29 mouse cellular contexts compared by ENCODE assay signal in the genomic region with DNA sequence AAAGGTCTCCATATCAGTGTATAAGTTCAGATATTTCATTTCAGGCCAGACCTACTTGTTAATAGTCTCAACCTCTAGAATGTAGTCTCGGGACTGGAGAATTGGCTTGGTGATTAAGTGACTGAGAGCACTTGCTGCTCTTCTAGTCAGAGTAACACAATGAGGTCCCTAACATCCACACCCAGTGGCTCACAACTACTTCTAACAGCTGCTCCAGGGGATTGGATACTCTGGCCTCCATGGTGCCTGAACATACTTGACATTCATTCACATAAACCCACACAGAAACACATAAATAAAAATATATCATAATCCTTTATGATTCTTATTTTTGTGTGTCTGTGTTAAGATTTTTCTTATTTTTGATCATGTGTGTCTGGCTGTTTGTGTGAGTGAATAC. TPM values are rescaled to one million over a fixed set of nuclear protein-coding genes. Genes with fewer than 3 reads are reported as not detected.
"Had no signal": no experiment of that assay in that cellular context is flagged by ENCODE, and none has a peak within 500 bp of the region (broad histone marks: within the 10 kb centered on the region; RNA-seq: fewer than 3 reads in every experiment).

No protein-coding gene starts in this region.

- ATAC-seq: intestine, embryonic 16.5 days; midbrain, embryonic 13.5 days; midbrain, embryonic 16.5 days had no signal

- H3K27me3 ChIP-seq: liver, embryonic 15.5 days; lung, embryonic 15.5 days; megakaryocyte, embryonic 14.5 days; midbrain, embryonic 13.5 days had no signal

- H3K4me2 ChIP-seq: liver, embryonic 15.5 days; lung, embryonic 15.5 days; midbrain, embryonic 13.5 days had no signal

- H3K27ac ChIP-seq: layer of hippocampus, adult 2 months; liver, embryonic 15.5 days; lung, embryonic 15.5 days; midbrain, embryonic 10.5 days had no signal

- DNase-seq: kidney, adult 8-10 months; layer of hippocampus, adult 9-11 months; lung, adult 18-20 months; lung, postnatal 10 days; lung, postnatal 36 days; thymus, adult 18-20 months; thymus, postnatal 36 days had no signal

- H3K9me3 ChIP-seq: liver, embryonic 15.5 days; lung, embryonic 15.5 days; megakaryocyte, embryonic 14.5 days; midbrain, embryonic 10.5 days; midbrain, embryonic 13.5 days had no signal

- H3K4me3 ChIP-seq: layer of hippocampus, adult 2 months; liver, embryonic 15.5 days; lung, embryonic 15.5 days; midbrain, embryonic 10.5 days; midbrain, embryonic 13.5 days had no signal

- H3K36me3 ChIP-seq: lung, embryonic 15.5 days; midbrain, embryonic 13.5 days had no signal

- H3K9ac ChIP-seq: liver, embryonic 15.5 days; lung, embryonic 15.5 days; midbrain, embryonic 13.5 days had no signal

RNA-seq across cellular contexts. Expression of a gene that starts 27.4 kb away (rescaled TPM):
- total RNA-seq: layer of hippocampus, adult 2 months; layer of hippocampus, postnatal 25 days; left cerebral cortex, adult 18-20 months; left cerebral cortex, postnatal 25 days; liver, adult 2 months; monocyte, adult 5-6 weeks had no signal
- polyA plus RNA-seq: intestine, embryonic 16.5 days; liver, adult 2 months; lung, embryonic 15.5 days; neural tube, embryonic 14.5 days; spleen, adult 2 months; urinary bladder, adult 2 months had no signal

RNA-seq across cellular contexts. Expression of a gene that starts 48.8 kb away (rescaled TPM):
- total RNA-seq: layer of hippocampus, adult 2 months; layer of hippocampus, postnatal 25 days; left cerebral cortex, adult 18-20 months; left cerebral cortex, postnatal 25 days; liver, adult 2 months; monocyte, adult 5-6 weeks had no signal
- polyA plus RNA-seq: intestine, embryonic 16.5 days; limb, embryonic 11.5 days; limb, embryonic 14.5 days; liver, adult 2 months; liver, embryonic 15.5 days; lung, embryonic 15.5 days; midbrain, embryonic 10.5 days; midbrain, embryonic 13.5 days; midbrain, embryonic 16.5 days; neural tube, embryonic 11.5 days; neural tube, embryonic 14.5 days; small intestine, adult 2 months; spleen, adult 2 months; stomach, embryonic 16.5 days; testis, adult 2 months; urinary bladder, adult 2 months had no signal
